Mouse (Mus musculus): ENCODE measurements around the gene Tnrc6a. TPM values are rescaled to one million over a fixed set of nuclear protein-coding genes. Genes with fewer than 3 reads are reported as not detected.

Tnrc6a gene
- polyA plus RNA-seq, 1 experiment from 2014 or later = 61.5 TPM

DNA sequence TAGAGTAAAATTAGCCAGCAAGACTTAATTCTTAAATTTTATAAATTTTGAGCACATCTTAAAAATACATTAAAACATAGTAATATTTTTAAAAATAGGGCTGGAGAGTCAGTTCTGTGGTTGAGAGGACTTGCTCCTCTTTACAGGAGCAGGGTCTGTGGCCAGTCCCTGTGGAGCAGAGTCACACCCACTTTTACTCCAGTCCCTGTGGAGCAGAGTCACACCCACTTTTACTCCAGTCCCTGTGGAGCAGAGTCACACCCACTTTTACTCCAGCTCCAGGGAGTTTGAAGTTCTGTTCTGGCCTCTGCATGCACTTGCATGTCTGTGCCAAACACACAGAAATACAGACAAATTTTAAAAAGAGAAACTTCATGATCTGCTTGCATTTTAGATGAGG lies 53.5 kb downstream of the Tnrc6a start:
- no peak for DNase-seq (ENCODE audit: low spot score)
- H3K27ac ChIP-seq (replicated peaks) = no peak overlapping the region
- no peaks in the 10 kb centered on the region for H3K27me3 ChIP-seq (replicated peaks; ENCODE audit: low read depth, poor library complexity, severe bottlenecking)
- H3K4me3 ChIP-seq = no peak overlapping the region
- peaks cover 100% of the 10 kb centered on the region for H3K36me3 ChIP-seq (replicated peaks)
- no peaks in the 10 kb centered on the region for H3K4me1 ChIP-seq
- H3K9me3 ChIP-seq = no peaks in the 10 kb centered on the region

- 90% methylated on average over 20 of the region's 20 CpGs for WGBS
- DNase-seq (ENCODE audit: low spot score) = no peak
- no peak overlapping the region for H3K27ac ChIP-seq (replicated peaks)
- no peaks in the 10 kb centered on the region for H3K4me1 ChIP-seq
- H3K36me3 ChIP-seq (replicated peaks) = peaks cover 100% of the 10 kb centered on the region
- H3K27me3 ChIP-seq (replicated peaks; ENCODE audit: low read depth, poor library complexity, severe bottlenecking) = no peaks in the 10 kb centered on the region
- no peaks in the 10 kb centered on the region for H3K9me3 ChIP-seq
- H3K4me3 ChIP-seq = no peak overlapping the region
Observed at GRCm38 (mm10) chr7:123181787-123182701, 58.4 kb downstream of the Tnrc6a start.

DNA sequence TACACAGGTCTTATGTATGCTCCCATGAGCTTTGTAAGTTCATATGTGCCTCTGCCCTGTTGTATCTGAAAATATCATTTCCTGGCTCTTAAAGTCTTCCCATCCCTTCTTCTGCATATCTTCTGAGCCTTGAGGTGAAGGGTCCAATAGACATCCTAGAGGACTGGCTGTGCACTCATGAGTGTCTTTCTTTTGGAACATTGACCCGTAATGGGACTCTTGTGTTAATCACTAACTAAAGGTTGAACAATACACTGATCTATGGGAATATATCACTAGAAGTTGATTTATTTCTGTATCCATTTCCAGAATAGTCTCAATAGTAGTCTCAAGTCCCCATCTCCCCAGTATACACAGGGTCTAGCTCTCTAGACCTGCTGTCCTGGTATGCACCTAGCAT lies 61.2 kb downstream of the Tnrc6a start:
- no peaks in the 10 kb centered on the region for H3K9me3 ChIP-seq
- DNase-seq (ENCODE audit: low spot score) = no peak
- no peak overlapping the region for H3K4me3 ChIP-seq
- WGBS = 93% methylated on average over 1 of the region's 1 CpGs
- H3K27ac ChIP-seq (replicated peaks) = no peak overlapping the region
- no peaks in the 10 kb centered on the region for H3K27me3 ChIP-seq (replicated peaks; ENCODE audit: low read depth, poor library complexity, severe bottlenecking)
- peaks cover 100% of the 10 kb centered on the region for H3K36me3 ChIP-seq (replicated peaks)
- H3K4me1 ChIP-seq = no peaks in the 10 kb centered on the region

- Histone ChIP-seq H3K4me1 (no peaks in the 10 kb centered on the region), H3K4me3 (no peak overlapping the region), H3K9me3 (no peaks in the 10 kb centered on the region), H3K36me3 (replicated peaks) (peaks cover 100% of the 10 kb centered on the region), H3K27ac (replicated peaks) (no peak overlapping the region), H3K27me3 (replicated peaks; ENCODE audit: low read depth, poor library complexity, severe bottlenecking) (no peaks in the 10 kb centered on the region)
- no peak for DNase-seq (ENCODE audit: low spot score)
- 92% methylated on average over 6 of the region's 6 CpGs for WGBS
Observed at GRCm38 (mm10) chr7:123186463-123186862, 62.8 kb downstream of the Tnrc6a start.

GRCm38 (mm10) chr7:123187246-123187645 lies 63.6 kb downstream of the Tnrc6a start:
- no peak for DNase-seq (ENCODE audit: low spot score)
- Histone ChIP-seq H3K27ac (replicated peaks) (no peak overlapping the region), H3K9me3 (no peaks in the 10 kb centered on the region), H3K36me3 (replicated peaks) (peaks cover 100% of the 10 kb centered on the region), H3K4me3 (no peak overlapping the region), H3K4me1 (no peaks in the 10 kb centered on the region), H3K27me3 (replicated peaks; ENCODE audit: low read depth, poor library complexity, severe bottlenecking) (no peaks in the 10 kb centered on the region)
- 64% methylated on average over 4 of the region's 4 CpGs for WGBS

DNA sequence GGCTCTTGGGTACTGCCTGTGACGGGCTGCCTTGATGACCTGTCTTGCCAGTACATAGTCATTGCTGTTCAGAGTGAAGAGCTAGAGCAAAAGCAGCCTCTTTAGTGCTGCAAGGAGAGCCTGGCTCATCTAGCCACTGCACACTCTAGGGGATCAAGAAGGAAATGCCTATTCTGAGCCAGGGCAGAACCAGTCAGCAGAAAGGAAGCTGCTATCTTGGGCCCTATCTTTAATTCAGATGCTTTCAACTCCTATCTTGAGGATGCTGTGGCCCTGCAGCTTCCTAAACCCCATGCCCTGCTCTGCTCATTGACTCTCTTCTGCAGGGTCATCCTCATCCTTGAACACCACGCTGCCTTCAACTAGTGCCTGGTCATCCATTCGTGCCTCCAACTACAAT lies 64.8 kb downstream of the Tnrc6a start:
- 98% methylated on average over 3 of the region's 3 CpGs for WGBS
- Histone ChIP-seq H3K9me3 (no peaks in the 10 kb centered on the region), H3K4me3 (no peak overlapping the region), H3K4me1 (no peaks in the 10 kb centered on the region), H3K27me3 (replicated peaks; ENCODE audit: low read depth, poor library complexity, severe bottlenecking) (no peaks in the 10 kb centered on the region), H3K36me3 (replicated peaks) (peaks cover 100% of the 10 kb centered on the region), H3K27ac (replicated peaks) (no peak overlapping the region)
- no peak for DNase-seq (ENCODE audit: low spot score)

DNA sequence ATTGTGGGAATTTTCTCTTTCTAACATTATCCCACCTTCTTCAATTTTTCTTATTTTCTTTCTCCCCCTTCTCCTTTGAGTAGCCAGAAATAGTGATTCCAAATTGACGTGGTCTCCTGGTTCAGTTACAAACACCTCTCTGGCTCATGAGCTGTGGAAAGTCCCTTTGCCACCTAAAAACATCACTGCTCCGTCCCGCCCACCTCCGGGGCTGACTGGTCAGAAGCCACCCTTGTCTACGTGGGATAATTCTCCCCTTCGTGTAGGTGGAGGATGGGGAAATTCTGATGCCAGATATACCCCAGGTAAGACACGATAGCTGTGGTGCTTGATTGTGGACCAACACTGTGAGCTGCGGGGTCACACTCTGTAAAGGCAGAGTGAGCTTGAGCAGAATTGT lies 66.1 kb downstream of the Tnrc6a start:
- H3K27ac ChIP-seq (replicated peaks) = no peak overlapping the region
- 94% methylated on average over 8 of the region's 8 CpGs for WGBS
- H3K4me3 ChIP-seq = no peak overlapping the region
- H3K36me3 ChIP-seq (replicated peaks) = peaks cover 97% of the 10 kb centered on the region
- H3K9me3 ChIP-seq = no peaks in the 10 kb centered on the region
- no peak for DNase-seq (ENCODE audit: low spot score)
- no peaks in the 10 kb centered on the region for H3K4me1 ChIP-seq
- H3K27me3 ChIP-seq (replicated peaks; ENCODE audit: low read depth, poor library complexity, severe bottlenecking) = no peaks in the 10 kb centered on the region

DNA sequence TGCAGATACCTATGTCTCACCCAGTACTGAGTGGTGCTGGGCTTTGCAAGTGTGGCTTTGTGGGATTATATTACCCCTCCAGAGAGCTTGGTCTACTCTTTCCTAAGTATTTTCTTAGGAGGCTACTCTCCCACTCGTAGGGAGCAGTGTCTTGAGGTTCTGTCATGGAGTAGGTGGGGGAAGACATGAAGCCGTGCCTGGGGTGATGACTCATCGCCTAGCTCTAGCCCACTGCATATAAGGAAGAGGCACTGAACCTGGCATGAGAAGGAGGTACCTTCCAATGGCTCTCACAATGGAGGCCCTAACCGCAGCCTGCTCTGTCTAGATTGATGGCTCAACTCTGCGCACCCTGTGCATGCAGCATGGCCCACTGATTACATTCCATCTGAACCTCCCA lies 68.0 kb downstream of the Tnrc6a start:
- 94% methylated on average over 5 of the region's 5 CpGs for WGBS
- peaks cover 90% of the 10 kb centered on the region for H3K36me3 ChIP-seq (replicated peaks)

GRCm38 (mm10) chr7:123193201-123193600 lies 69.5 kb downstream of the Tnrc6a start:
- no peaks in the 10 kb centered on the region for H3K9me3 ChIP-seq
- no peak overlapping the region for H3K27ac ChIP-seq (replicated peaks)
- 95% methylated on average over 12 of the region's 12 CpGs for WGBS
- H3K4me1 ChIP-seq = no peaks in the 10 kb centered on the region
- H3K27me3 ChIP-seq (replicated peaks; ENCODE audit: low read depth, poor library complexity, severe bottlenecking) = no peaks in the 10 kb centered on the region
- peaks cover 75% of the 10 kb centered on the region for H3K36me3 ChIP-seq (replicated peaks)
- no peak for DNase-seq (ENCODE audit: low spot score)
- no peak overlapping the region for H3K4me3 ChIP-seq

More for the DNA sequence above, 68.0 kb downstream of the Tnrc6a start:
- Histone ChIP-seq H3K27ac (replicated peaks) (no peak overlapping the region), H3K9me3 (no peaks in the 10 kb centered on the region), H3K27me3 (replicated peaks; ENCODE audit: low read depth, poor library complexity, severe bottlenecking) (no peaks in the 10 kb centered on the region), H3K4me3 (no peak overlapping the region), H3K4me1 (no peaks in the 10 kb centered on the region)
- no peak for DNase-seq (ENCODE audit: low spot score)

- H3K4me3 ChIP-seq = no peak overlapping the region
- 0 out of 2 replicates have a peak, but pooled peaks cover 2% of the 10 kb centered on the region for H3K4me1 ChIP-seq
- no peak for DNase-seq (ENCODE audit: low spot score)
- H3K27ac ChIP-seq (replicated peaks) = no peak overlapping the region
- no peaks in the 10 kb centered on the region for H3K9me3 ChIP-seq
- peaks cover 60% of the 10 kb centered on the region for H3K36me3 ChIP-seq (replicated peaks)
- no peaks in the 10 kb centered on the region for H3K27me3 ChIP-seq (replicated peaks; ENCODE audit: low read depth, poor library complexity, severe bottlenecking)
- 93% methylated on average over 8 of the region's 8 CpGs for WGBS
Observed at GRCm38 (mm10) chr7:123194696-123195095, 71.0 kb downstream of the Tnrc6a start.

DNA sequence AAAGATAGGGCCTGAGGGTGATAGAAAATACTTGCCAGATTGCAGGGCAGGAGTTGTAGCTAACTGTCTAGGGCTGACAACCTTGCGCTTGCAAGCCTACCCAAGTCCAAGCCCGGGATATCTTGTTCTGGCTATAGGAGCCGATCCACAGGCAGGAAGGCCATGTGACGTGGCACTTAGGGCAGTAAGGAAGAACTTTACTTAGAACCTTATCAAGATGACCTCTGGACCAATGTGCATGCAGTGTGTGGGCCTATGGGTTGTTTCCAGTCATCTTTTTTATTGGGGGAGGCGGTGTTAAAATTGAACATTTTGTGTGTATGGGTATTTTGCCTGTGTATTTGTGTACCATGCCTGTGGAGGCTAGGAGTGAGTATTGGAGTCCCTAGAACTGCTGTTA lies 72.7 kb downstream of the Tnrc6a start:
- peaks cover 43% of the 10 kb centered on the region for H3K36me3 ChIP-seq (replicated peaks)
- DNase-seq (ENCODE audit: low spot score) = no peak

DNA sequence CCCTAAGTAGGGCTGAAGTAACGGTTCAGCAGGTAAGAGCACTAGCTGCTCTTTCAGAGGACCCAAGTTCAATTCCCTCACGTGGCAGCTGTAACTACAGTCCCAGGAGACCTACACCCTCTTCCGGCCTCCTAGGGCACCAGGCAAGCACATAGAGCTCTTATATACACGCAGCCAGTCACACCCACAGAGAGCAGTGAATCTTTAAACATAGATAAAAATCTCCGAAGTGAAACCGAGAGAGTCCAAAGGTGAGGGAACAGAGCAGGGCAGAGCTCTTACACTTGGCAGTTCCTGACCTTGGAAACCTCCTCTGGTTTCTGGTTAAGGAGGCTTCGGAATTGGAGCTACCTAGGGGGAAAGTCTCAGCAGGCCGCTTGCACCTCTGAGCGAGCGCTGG lies 75.0 kb downstream of the Tnrc6a start:
- H3K36me3 ChIP-seq (replicated peaks) = peaks cover 23% of the 10 kb centered on the region
- 80% methylated on average over 10 of the region's 10 CpGs for WGBS
- H3K4me3 ChIP-seq = no peak overlapping the region
- no peaks in the 10 kb centered on the region for H3K27me3 ChIP-seq (replicated peaks; ENCODE audit: low read depth, poor library complexity, severe bottlenecking)
- H3K27ac ChIP-seq (replicated peaks) = no peak overlapping the region
- DNase-seq (ENCODE audit: low spot score) = no peak
- H3K4me1 ChIP-seq = 0 out of 2 replicates have a peak, but pooled peaks cover 2% of the 10 kb centered on the region
- no peaks in the 10 kb centered on the region for H3K9me3 ChIP-seq

More for the DNA sequence above, 72.7 kb downstream of the Tnrc6a start:
- H3K27me3 ChIP-seq (replicated peaks; ENCODE audit: low read depth, poor library complexity, severe bottlenecking) = no peaks in the 10 kb centered on the region
- no peaks in the 10 kb centered on the region for H3K9me3 ChIP-seq
- 90% methylated on average over 5 of the region's 5 CpGs for WGBS
- H3K4me3 ChIP-seq = no peak overlapping the region
- 0 out of 2 replicates have a peak, but pooled peaks cover 2% of the 10 kb centered on the region for H3K4me1 ChIP-seq
- H3K27ac ChIP-seq (replicated peaks) = no peak overlapping the region

DNA sequence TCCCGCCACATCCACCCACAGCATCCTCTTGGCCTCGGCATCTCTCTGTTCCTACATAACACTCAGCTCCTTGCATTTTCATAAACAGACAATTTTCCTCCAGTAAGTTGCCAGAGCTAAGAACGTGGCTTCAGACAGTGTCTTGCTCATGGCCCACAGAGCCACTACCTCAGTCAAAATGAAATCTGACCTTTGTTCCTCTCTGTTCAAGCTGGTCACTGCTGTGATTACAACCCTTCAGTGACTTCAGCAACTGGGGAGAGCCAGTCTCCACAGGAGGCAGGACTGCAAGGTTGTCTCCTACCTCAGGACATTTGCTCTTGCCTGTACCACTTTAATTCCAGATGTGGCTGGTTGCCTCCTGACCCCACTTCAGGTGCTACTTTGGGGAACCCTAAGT lies 75.5 kb downstream of the Tnrc6a start:
- Histone ChIP-seq H3K9me3 (no peaks in the 10 kb centered on the region), H3K4me3 (no peak overlapping the region), H3K27ac (replicated peaks) (no peak overlapping the region), H3K36me3 (replicated peaks) (peaks cover 19% of the 10 kb centered on the region), H3K27me3 (replicated peaks; ENCODE audit: low read depth, poor library complexity, severe bottlenecking) (no peaks in the 10 kb centered on the region), H3K4me1 (0 out of 2 replicates have a peak, but pooled peaks cover 2% of the 10 kb centered on the region)
- DNase-seq (ENCODE audit: low spot score) = no peak
- WGBS = 86% methylated on average over 3 of the region's 3 CpGs

All from embryonic facial prominence, embryonic 10.5 days (tissue).